Mouse (Mus musculus) heart, embryonic 16.5 days (tissue): ENCODE results near the gene Abhd6. TPM values are rescaled to one million over a fixed set of nuclear protein-coding genes. Genes with fewer than 3 reads are reported as not detected.

ENCODE experiments used
- ATAC-seq: fragments of 200-750 bp; cut with Nextera tagmentation; replicated peaks from 2 replicates; pipeline ENCODE4 v1.8.0; 2017; ENCODE audit warnings: moderate number of reproducible peaks; ENCODE audit not compliant: insufficient read depth, low FRiP score; ENCODE audit errors: extremely low read depth
- H3K27ac ChIP-seq: fragments of 300-500 bp; sonication (generic); 2 replicates; pipeline ENCODE4 v1.5.1; 2014; ENCODE audit warnings: mild to moderate bottlenecking, low read length, control low read depth, moderate library complexity
- H3K27me3 ChIP-seq: fragments of 300-500 bp; sonication (generic); 2 replicates; pipeline ENCODE4 v1.6.1; 2014; ENCODE audit warnings: low read length, mixed read lengths; ENCODE audit not compliant: control insufficient read depth, insufficient read depth
- H3K36me3 ChIP-seq: fragments of 300-500 bp; sonication (generic); 2 replicates; pipeline ENCODE4 v1.6.1; 2014; ENCODE audit not compliant: control insufficient read depth, insufficient read depth
- H3K4me1 ChIP-seq: fragments of 300-500 bp; sonication (generic); 2 replicates; pipeline ENCODE4 v1.6.1; 2014; ENCODE audit warnings: low read length, mixed read lengths; ENCODE audit not compliant: control insufficient read depth, insufficient read depth
- H3K4me2 ChIP-seq: fragments of 300-500 bp; sonication (generic); 2 replicates; pipeline ENCODE4 v1.6.1; 2014; ENCODE audit warnings: low read depth, mild to moderate bottlenecking, control low read depth, low read length
- H3K4me3 ChIP-seq: fragments of 300-500 bp; sonication (generic); 2 replicates; pipeline ENCODE4 v1.5.1; 2014; ENCODE audit warnings: mild to moderate bottlenecking, control low read depth, low read length
- H3K9ac ChIP-seq: fragments of 300-500 bp; sonication (generic); 2 replicates; pipeline ENCODE4 v1.6.1; 2014; ENCODE audit warnings: low read length, control low read depth
- H3K9me3 ChIP-seq: fragments of 300-500 bp; sonication (generic); replicated peaks from 2 replicates; pipeline ENCODE4 v1.6.1; 2016; ENCODE audit warnings: low read length; ENCODE audit not compliant: control insufficient read depth
- WGBS: fragments of 180-500 bp; shearing (Covaris S2); extraction: QIAGEN DNeasy Blood & Tissue Kit; methylation state at CpG from one replicate; pipeline ENCODE4 v1.1.7; 2014; 5-methylcytosine and 5-hydroxymethylcytosine counted together
- polyA plus RNA-seq: library from polyadenylated mRNA; unstranded; fragments of >200 nt; fragmentation: Nextera tagmentation; extraction: Ambion mirVana; gene quantifications from 2 replicates; pipeline ENCODE4 v1.2.1, GENCODE M21; 2015

The Abhd6 gene
- polyA plus RNA-seq, 1 experiment from 2014 or later = 13.1 TPM

DNA sequence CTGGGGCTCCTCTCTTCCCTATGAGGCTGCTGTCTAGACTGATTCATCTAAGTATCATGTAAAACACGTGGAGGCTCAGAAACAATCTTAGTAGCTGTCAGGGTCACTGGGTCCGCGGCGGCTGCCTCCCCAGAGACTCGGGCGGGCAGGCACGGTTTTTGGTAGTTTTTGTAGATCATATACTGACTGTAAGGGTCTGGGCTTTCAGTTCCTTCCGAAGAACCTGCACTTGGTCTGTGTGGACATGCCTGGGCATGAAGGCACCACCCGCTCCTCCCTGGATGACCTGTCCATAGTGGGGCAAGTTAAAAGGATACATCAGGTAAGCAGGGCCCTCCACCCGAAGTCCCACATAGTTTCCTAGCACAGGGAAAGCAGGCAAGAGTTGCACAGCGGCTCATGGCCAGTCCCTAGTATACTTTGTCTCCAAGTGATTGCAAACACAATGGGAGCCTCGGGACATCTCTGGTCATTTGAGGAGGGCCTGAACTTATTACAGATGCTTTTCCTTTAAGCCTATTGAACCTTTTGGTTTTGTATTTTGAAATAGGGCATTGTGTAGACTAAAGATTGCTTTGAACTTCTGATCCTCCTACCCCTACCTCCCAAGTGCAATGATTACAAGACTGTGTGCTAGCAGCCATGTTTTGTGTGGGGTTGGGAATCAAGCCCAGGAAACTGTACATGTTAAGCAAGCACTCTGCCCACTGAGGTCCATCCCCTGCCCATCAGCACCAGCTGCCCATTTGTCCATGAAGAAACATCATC, 38.4 kb downstream of the Abhd6 start:
- no peaks in the 10 kb centered on the region for H3K27me3 ChIP-seq
- no peak for ATAC-seq
- H3K9ac ChIP-seq = no peak overlapping the region
- 84% methylated on average over 12 of the region's 12 CpGs for WGBS
- no peaks in the 10 kb centered on the region for H3K36me3 ChIP-seq
- H3K4me2 ChIP-seq = no peak overlapping the region
- H3K27ac ChIP-seq = no peak overlapping the region
- no peaks in the 10 kb centered on the region for H3K4me1 ChIP-seq
- no peak overlapping the region for H3K4me3 ChIP-seq
- H3K9me3 ChIP-seq = no peaks in the 10 kb centered on the region

DNA sequence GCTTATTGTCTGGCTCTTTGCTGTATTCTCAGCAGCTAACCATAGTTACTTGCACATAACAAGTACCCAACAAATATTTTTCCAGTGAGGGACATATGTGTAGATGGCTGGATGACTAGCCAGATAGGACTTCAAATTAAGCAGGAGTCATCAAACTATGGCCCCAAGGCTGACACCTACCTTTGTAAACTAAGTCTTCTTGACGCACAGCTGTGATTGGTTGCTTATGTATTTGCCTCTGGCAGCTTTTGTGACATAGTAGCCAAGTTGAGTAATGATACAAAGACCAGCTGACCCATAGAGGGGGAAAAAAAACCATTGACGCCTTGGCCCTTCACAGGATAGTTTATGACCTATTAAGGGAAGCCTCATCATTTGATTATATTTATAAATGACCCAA, 39.4 kb downstream of the Abhd6 start:
- Histone ChIP-seq H3K27ac (no peak overlapping the region), H3K4me3 (no peak overlapping the region), H3K36me3 (no peaks in the 10 kb centered on the region; the same call in 1 of the 2 replicates), H3K4me2 (no peak overlapping the region), H3K9ac (no peak overlapping the region), H3K4me1 (no peaks in the 10 kb centered on the region), H3K27me3 (no peaks in the 10 kb centered on the region), H3K9me3 (no peaks in the 10 kb centered on the region)
- ATAC-seq = no peak
- 79% methylated on average over 2 of the region's 2 CpGs for WGBS

DNA sequence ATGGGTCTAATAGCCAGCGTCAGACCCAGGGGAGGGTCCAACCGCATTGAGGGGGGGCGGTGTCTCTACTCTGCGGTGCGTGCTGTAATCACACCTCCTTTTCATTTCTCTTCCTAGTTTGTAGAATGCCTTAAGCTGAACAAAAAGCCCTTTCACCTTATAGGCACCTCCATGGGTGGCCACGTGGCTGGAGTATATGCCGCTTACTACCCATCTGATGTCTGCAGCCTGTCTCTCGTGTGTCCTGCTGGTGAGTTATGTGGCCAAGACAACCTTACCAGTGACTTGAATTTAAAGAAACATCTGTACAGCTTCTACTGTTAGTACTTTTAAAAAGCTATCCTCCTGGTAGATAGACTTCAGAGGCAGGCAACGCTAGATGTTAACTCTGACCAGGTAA, 39.9 kb downstream of the Abhd6 start:
- no peak overlapping the region for H3K4me2 ChIP-seq
- no peaks in the 10 kb centered on the region for H3K4me1 ChIP-seq
- H3K27me3 ChIP-seq = no peaks in the 10 kb centered on the region
- 89% methylated on average over 9 of the region's 9 CpGs for WGBS
- H3K27ac ChIP-seq = no peak overlapping the region
- H3K9ac ChIP-seq = no peak overlapping the region
- H3K9me3 ChIP-seq = no peaks in the 10 kb centered on the region
- no peak overlapping the region for H3K4me3 ChIP-seq
- no peak for ATAC-seq
- H3K36me3 ChIP-seq = no peaks in the 10 kb centered on the region; the same call in 1 of the 2 replicates

DNA sequence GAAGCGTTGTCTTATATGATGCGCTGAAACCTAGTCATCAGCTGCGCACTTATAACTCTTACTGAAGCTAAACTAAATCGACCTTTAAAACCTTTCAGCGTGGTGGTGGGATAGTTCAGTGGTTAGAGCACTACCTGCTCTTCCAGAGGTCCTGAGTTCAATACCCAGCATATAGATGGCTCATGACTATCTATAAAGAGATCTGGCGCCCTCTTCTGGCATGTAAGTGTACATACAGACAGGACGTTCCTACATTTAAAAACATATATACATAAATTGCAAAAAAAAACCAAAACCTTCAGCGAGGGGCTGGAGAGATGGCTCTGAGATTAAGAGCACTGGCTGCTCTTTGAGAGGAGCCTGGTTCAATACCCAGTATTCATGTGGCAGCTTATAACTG, 41.6 kb downstream of the Abhd6 start:
- Histone ChIP-seq H3K4me1 (no peaks in the 10 kb centered on the region), H3K4me2 (no peak overlapping the region), H3K9me3 (no peaks in the 10 kb centered on the region), H3K4me3 (no peak overlapping the region), H3K27ac (no peak overlapping the region), H3K36me3 (no peaks in the 10 kb centered on the region; the same call in 1 of the 2 replicates), H3K9ac (no peak overlapping the region), H3K27me3 (no peaks in the 10 kb centered on the region)
- no peak for ATAC-seq
- 66% methylated on average over 8 of the region's 8 CpGs for WGBS

DNA sequence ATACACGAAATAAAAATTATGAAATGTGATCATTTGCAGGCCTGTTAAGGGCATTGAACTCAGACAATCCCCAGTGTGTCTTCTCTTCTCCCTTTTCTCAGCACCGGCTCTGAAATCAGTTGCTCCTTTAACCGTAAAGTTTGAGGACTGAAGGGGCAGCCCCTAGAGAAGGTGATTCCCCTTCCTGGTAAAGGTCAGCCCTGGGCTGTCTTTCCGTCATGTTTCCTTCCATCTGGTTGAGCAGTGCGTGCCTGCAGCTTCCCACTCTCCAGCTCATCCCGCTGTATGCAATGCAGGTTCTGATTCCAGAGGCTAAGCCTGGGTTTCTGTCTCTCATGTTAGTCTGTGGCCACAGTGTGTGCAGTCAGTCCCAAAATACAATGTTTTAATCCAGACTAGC, 42.1 kb downstream of the Abhd6 start:
- no peak overlapping the region for H3K27ac ChIP-seq
- H3K4me1 ChIP-seq = no peaks in the 10 kb centered on the region
- ATAC-seq = no peak
- H3K27me3 ChIP-seq = no peaks in the 10 kb centered on the region
- WGBS = 79% methylated on average over 6 of the region's 6 CpGs
- H3K36me3 ChIP-seq = no peaks in the 10 kb centered on the region; the same call in 1 of the 2 replicates
- no peaks in the 10 kb centered on the region for H3K9me3 ChIP-seq
- no peak overlapping the region for H3K4me3 ChIP-seq
- H3K4me2 ChIP-seq = no peak overlapping the region
- no peak overlapping the region for H3K9ac ChIP-seq

DNA sequence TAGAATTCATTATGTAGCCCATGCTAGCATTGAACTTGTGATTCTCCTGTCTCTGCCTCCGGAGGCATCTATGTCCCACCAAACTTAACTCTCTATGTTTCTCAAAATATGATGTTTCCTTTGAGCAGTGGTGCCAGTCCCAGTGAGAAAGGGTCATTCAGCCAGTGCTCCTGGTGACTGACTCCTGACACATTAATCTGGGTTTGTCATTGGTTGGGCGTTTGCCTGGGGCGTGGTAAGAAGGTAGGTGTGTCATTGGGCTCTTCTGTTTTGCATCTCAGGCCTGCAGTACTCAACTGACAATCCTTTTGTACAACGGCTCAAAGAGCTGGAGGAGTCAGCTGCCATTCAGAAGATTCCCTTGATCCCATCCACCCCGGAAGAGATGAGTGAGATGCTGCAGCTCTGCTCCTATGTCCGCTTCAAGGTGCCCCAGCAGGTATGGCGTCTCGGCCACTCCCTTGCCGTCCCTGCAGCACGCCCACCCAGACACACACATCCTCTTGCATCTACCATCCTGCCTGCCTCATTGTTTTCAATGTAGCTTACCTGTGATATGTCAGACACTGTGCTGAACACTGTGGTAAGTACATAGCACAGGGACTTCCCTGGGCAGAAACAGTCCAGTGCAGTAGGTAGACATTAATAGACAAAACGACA, 42.6 kb downstream of the Abhd6 start:
- Histone ChIP-seq H3K4me2 (no peak overlapping the region), H3K9ac (no peak overlapping the region), H3K4me1 (no peaks in the 10 kb centered on the region), H3K27ac (no peak overlapping the region), H3K4me3 (no peak overlapping the region), H3K9me3 (no peaks in the 10 kb centered on the region), H3K27me3 (no peaks in the 10 kb centered on the region), H3K36me3 (no peaks in the 10 kb centered on the region; the same call in 1 of the 2 replicates)
- ATAC-seq = no peak
- WGBS = 80% methylated on average over 11 of the region's 11 CpGs

DNA sequence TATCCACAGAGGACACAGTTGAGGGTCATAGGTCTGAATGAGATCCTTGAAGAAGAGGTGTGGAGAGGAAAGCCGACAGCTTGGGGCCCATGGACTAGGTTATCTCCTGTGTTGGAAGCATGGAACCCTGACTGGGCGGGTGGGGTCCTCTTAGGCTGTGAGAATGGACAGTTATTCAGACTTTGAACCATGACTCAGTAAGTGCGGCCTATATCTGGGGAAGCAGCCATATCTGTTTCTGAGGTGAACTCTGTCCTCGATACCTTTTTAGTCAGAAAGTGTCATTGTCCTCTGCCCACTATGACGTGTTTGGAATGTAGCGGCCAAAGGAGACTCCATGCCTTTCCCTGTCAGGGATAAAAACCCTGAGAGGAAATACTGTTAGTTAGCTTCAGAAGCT, 44.1 kb downstream of the Abhd6 start:
- Histone ChIP-seq H3K9ac (no peak overlapping the region), H3K27ac (no peak overlapping the region), H3K4me2 (no peak overlapping the region), H3K9me3 (no peaks in the 10 kb centered on the region), H3K4me3 (no peak overlapping the region), H3K4me1 (no peaks in the 10 kb centered on the region), H3K27me3 (no peaks in the 10 kb centered on the region), H3K36me3 (peaks cover 3% of the 10 kb centered on the region)
- ATAC-seq = no peak
- 81% methylated on average over 6 of the region's 6 CpGs for WGBS

DNA sequence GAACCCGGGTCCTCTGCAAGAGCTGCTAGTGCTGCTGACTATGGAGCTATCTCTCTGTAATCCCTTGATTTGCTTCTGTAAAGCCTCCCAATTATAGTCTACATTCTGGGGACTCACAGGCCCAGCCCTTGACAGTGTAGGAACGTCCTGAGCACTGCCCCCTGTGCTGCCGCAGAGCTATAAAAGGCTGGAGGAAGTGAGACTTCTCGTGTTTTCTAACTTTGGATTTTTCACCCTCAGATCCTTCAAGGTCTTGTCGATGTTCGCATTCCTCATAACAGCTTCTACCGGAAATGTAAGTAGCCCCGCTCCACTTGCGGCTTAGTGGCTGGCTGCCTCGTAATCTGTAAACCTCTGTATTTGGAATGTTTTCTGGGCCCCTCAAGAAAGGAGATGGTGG, 46.6 kb downstream of the Abhd6 start:
- no peaks in the 10 kb centered on the region for H3K27me3 ChIP-seq
- no peak overlapping the region for H3K27ac ChIP-seq
- peaks cover 3% of the 10 kb centered on the region for H3K36me3 ChIP-seq
- H3K4me1 ChIP-seq = no peaks in the 10 kb centered on the region
- WGBS = 84% methylated on average over 10 of the region's 10 CpGs
- no peak overlapping the region for H3K4me2 ChIP-seq
- no peak overlapping the region for H3K9ac ChIP-seq
- ATAC-seq = no peak
- H3K4me3 ChIP-seq = no peak overlapping the region
- H3K9me3 ChIP-seq = no peaks in the 10 kb centered on the region

DNA sequence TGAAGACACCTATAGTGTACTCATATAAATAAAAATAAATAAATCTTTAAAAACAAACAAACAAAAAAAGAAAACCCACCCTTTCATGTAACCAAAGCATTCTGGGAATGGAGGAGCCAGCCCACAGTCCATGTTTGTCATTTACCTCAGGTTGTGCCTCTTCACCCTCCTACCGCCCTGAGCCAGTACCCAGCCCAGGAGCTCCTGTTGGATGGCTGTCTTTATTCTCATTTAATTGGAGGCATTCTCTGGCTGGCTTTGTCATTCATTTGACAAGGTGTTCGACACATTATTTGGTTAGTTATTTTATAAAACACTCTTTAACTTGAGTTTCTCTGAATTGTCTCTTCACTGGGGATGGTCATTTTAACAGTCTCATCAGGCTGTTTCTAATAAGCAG, 49.2 kb downstream of the Abhd6 start:
- H3K9me3 ChIP-seq = no peaks in the 10 kb centered on the region
- no peaks in the 10 kb centered on the region for H3K27me3 ChIP-seq
- ATAC-seq = no peak
- H3K27ac ChIP-seq = no peak overlapping the region
- 76% methylated on average over 2 of the region's 2 CpGs for WGBS
- peaks cover 3% of the 10 kb centered on the region; the same call in 1 of the 2 replicates for H3K36me3 ChIP-seq
- no peak overlapping the region for H3K4me2 ChIP-seq
- no peak overlapping the region for H3K9ac ChIP-seq
- no peaks in the 10 kb centered on the region for H3K4me1 ChIP-seq
- H3K4me3 ChIP-seq = no peak overlapping the region
